Mouse (Mus musculus): ENCODE measurements around the gene Nfs1. TPM values are rescaled to one million over a fixed set of nuclear protein-coding genes. Genes with fewer than 3 reads are reported as not detected.
A peak's percentile ranks its signal among the peaks of the same experiment; 100 is the strongest.
"Not testable (repeated sequence)": the region's sequence is repeated elsewhere in the genome, so short reads cannot be mapped to it uniquely, and the experiment has no call there.

The Nfs1 gene
- polyA plus RNA-seq, 1 experiment from 2014 or later = 32.1 TPM

- no peaks in the 10 kb centered on the region for H3K27me3 ChIP-seq
- peaks cover 11% of the 10 kb centered on the region; the same call in 1 of the 2 replicates for H3K36me3 ChIP-seq
- no peak overlapping the region for H3K4me2 ChIP-seq (replicated peaks)
- H3K9me3 ChIP-seq = no peaks in the 10 kb centered on the region
- H3K4me3 ChIP-seq = no peak overlapping the region
- H3K4me1 ChIP-seq = no peaks in the 10 kb centered on the region
- H3K27ac ChIP-seq (replicated peaks) = no peak overlapping the region
- 91% methylated on average over 6 of the region's 6 CpGs for WGBS
- no peak overlapping the region for H3K9ac ChIP-seq (replicated peaks)
- no peak for ATAC-seq (ENCODE audit: low FRiP score, low read depth)
Observed at GRCm38 (mm10) chr2:156135695-156136094, 8.3 kb downstream of the Nfs1 start.

- no peak overlapping the region for H3K27ac ChIP-seq (replicated peaks)
- no peak overlapping the region for H3K4me2 ChIP-seq (replicated peaks)
- no peak for ATAC-seq (ENCODE audit: low FRiP score, low read depth)
- no peak overlapping the region for H3K9ac ChIP-seq (replicated peaks)
- no peak overlapping the region for H3K4me3 ChIP-seq
- WGBS = 89% methylated on average over 5 of the region's 5 CpGs
- H3K9me3 ChIP-seq = no peaks in the 10 kb centered on the region
- H3K4me1 ChIP-seq = no peaks in the 10 kb centered on the region
- no peaks in the 10 kb centered on the region for H3K27me3 ChIP-seq
- H3K36me3 ChIP-seq = peaks cover 11% of the 10 kb centered on the region; the same call in 1 of the 2 replicates
Observed at GRCm38 (mm10) chr2:156134161-156134560, 9.8 kb downstream of the Nfs1 start.

GRCm38 (mm10) chr2:156126992-156127391, 17.0 kb downstream of the Nfs1 start, which contains the start of gene Gm28036:
Gm28036 (minus strand) TSS chr2:156127092.
- Histone ChIP-seq H3K4me1 (no peaks in the 10 kb centered on the region), H3K27ac (replicated peaks) (no peak within 1 kb of the TSS), H3K4me3 (no peak within 1 kb of the TSS), H3K36me3 (peaks cover 17% of the 10 kb centered on the region), H3K9me3 (no peaks in the 10 kb centered on the region), H3K27me3 (no peaks in the 10 kb centered on the region), H3K9ac (replicated peaks) (no peak within 1 kb of the TSS), H3K4me2 (replicated peaks) (no peak within 1 kb of the TSS)
- no peak for ATAC-seq (ENCODE audit: low FRiP score, low read depth)
- WGBS = 91% methylated on average over 5 of the region's 5 CpGs

- Histone ChIP-seq H3K27me3 (no peaks in the 10 kb centered on the region), H3K4me3 (no peak overlapping the region), H3K9ac (replicated peaks) (no peak overlapping the region), H3K4me1 (no peaks in the 10 kb centered on the region), H3K4me2 (replicated peaks) (no peak overlapping the region), H3K27ac (replicated peaks) (no peak overlapping the region), H3K36me3 (peaks cover 11% of the 10 kb centered on the region), H3K9me3 (no peaks in the 10 kb centered on the region)
- WGBS = 93% methylated on average over 5 of the region's 5 CpGs
- ATAC-seq (ENCODE audit: low FRiP score, low read depth) = no peak
Observed at GRCm38 (mm10) chr2:156123731-156124130, 20.3 kb downstream of the Nfs1 start.

- Histone ChIP-seq H3K9ac (replicated peaks) (no peak overlapping the region), H3K4me3 (no peak overlapping the region), H3K4me1 (no peaks in the 10 kb centered on the region), H3K36me3 (peaks cover 11% of the 10 kb centered on the region), H3K4me2 (replicated peaks) (no peak overlapping the region), H3K27ac (replicated peaks) (no peak overlapping the region), H3K27me3 (no peaks in the 10 kb centered on the region), H3K9me3 (no peaks in the 10 kb centered on the region)
- ATAC-seq (ENCODE audit: low FRiP score, low read depth) = no peak
Observed at GRCm38 (mm10) chr2:156119566-156119965, 24.4 kb downstream of the Nfs1 start.

- peak overlapping the region; percentile 53 for H3K4me2 ChIP-seq (replicated peaks)
- WGBS = 19% methylated on average over 5 of the region's 5 CpGs
- H3K27me3 ChIP-seq; H3K9me3 ChIP-seq; ATAC-seq (ENCODE audit: low FRiP score, low read depth); H3K36me3 ChIP-seq: not testable (repeated sequence)
- H3K4me1 ChIP-seq = peaks cover 11% of the 10 kb centered on the region
- H3K9ac ChIP-seq (replicated peaks) = peak overlapping the region; percentile 96
- peak overlapping the region; percentile 96 for H3K4me3 ChIP-seq
- H3K27ac ChIP-seq (replicated peaks) = peak overlapping the region; percentile 81
Observed at GRCm38 (mm10) chr2:156112080-156112423, 31.9 kb downstream of the Nfs1 start.

GRCm38 (mm10) chr2:156111358-156112079, 32.5 kb downstream of the Nfs1 start, which contains the start of the genes Cpne1 and Rbm12:
Cpne1 (minus strand) TSS chr2:156111965.
Rbm12 (minus strand) TSS chr2:156111978.
- no peaks in the 10 kb centered on the region for H3K27me3 ChIP-seq
- H3K27ac ChIP-seq (replicated peaks) = peak within 1 kb of the TSS; percentile 81
- no peaks in the 10 kb centered on the region for H3K9me3 ChIP-seq
- WGBS = under 1% methylated on average over 67 of the region's 74 CpGs
- ATAC-seq (ENCODE audit: low FRiP score, low read depth) = peak; percentile 93
- H3K4me2 ChIP-seq (replicated peaks) = peak within 1 kb of the TSS; percentile 66
- peak within 1 kb of the TSS; percentile 96 for H3K4me3 ChIP-seq
- H3K4me1 ChIP-seq = peaks cover 14% of the 10 kb centered on the region
- H3K36me3 ChIP-seq = 0 out of 2 replicates have a peak, but pooled peaks cover 4% of the 10 kb centered on the region
- H3K9ac ChIP-seq (replicated peaks) = peak within 1 kb of the TSS; percentile 96

- Histone ChIP-seq H3K4me3 (peak overlapping the region; percentile 96), H3K9me3 (no peaks in the 10 kb centered on the region), H3K9ac (replicated peaks) (peak overlapping the region; percentile 96), H3K36me3 (peaks cover 7% of the 10 kb centered on the region; the same call in 1 of the 2 replicates), H3K4me2 (replicated peaks) (peak overlapping the region; percentile 66), H3K27me3 (no peaks in the 10 kb centered on the region), H3K27ac (replicated peaks) (peak overlapping the region; percentile 81), H3K4me1 (peaks cover 15% of the 10 kb centered on the region)
- peak; percentile 69 for ATAC-seq (ENCODE audit: low FRiP score, low read depth)
- WGBS = under 1% methylated on average over 16 of the region's 16 CpGs
Observed at GRCm38 (mm10) chr2:156110627-156111357, 33.2 kb downstream of the Nfs1 start.

- 94% methylated on average over 5 of the region's 5 CpGs for WGBS
- Histone ChIP-seq H3K27me3 (no peaks in the 10 kb centered on the region), H3K4me2 (replicated peaks) (no peak overlapping the region), H3K4me1 (peaks cover 19% of the 10 kb centered on the region), H3K27ac (replicated peaks) (no peak overlapping the region), H3K4me3 (no peak overlapping the region), H3K36me3 (peaks cover 23% of the 10 kb centered on the region), H3K9me3 (no peaks in the 10 kb centered on the region), H3K9ac (replicated peaks) (no peak overlapping the region)
- no peak for ATAC-seq (ENCODE audit: low FRiP score, low read depth)
Observed at GRCm38 (mm10) chr2:156091926-156092325, 52.1 kb downstream of the Nfs1 start.

- Histone ChIP-seq H3K27me3 (no peaks in the 10 kb centered on the region), H3K4me1 (peaks cover 19% of the 10 kb centered on the region), H3K4me2 (replicated peaks) (no peak overlapping the region), H3K9me3 (no peaks in the 10 kb centered on the region), H3K4me3 (no peak overlapping the region), H3K27ac (replicated peaks) (peak overlapping the region; percentile 58), H3K36me3 (0 out of 2 replicates have a peak, but pooled peaks cover 2% of the 10 kb centered on the region), H3K9ac (replicated peaks) (no peak overlapping the region)
- 54% methylated on average over 1 of the region's 1 CpGs for WGBS
- ATAC-seq (ENCODE audit: low FRiP score, low read depth) = peak; percentile 65
Observed at GRCm38 (mm10) chr2:156089799-156090198, 54.2 kb downstream of the Nfs1 start.

GRCm38 (mm10) chr2:156087391-156088110, 56.4 kb downstream of the Nfs1 start:
- no peak overlapping the region for H3K9ac ChIP-seq (replicated peaks)
- no peaks in the 10 kb centered on the region for H3K36me3 ChIP-seq
- H3K4me3 ChIP-seq = no peak overlapping the region
- no peak overlapping the region for H3K4me2 ChIP-seq (replicated peaks)
- WGBS = 91% methylated on average over 7 of the region's 7 CpGs
- no peak for ATAC-seq (ENCODE audit: low FRiP score, low read depth)
- peaks cover 19% of the 10 kb centered on the region for H3K4me1 ChIP-seq
- no peaks in the 10 kb centered on the region for H3K9me3 ChIP-seq
- no peak overlapping the region for H3K27ac ChIP-seq (replicated peaks)
- H3K27me3 ChIP-seq = no peaks in the 10 kb centered on the region

- Histone ChIP-seq H3K4me1 (peaks cover 6% of the 10 kb centered on the region), H3K9ac (replicated peaks) (no peak overlapping the region), H3K27me3 (no peaks in the 10 kb centered on the region), H3K27ac (replicated peaks) (no peak overlapping the region), H3K9me3 (no peaks in the 10 kb centered on the region), H3K4me2 (replicated peaks) (no peak overlapping the region), H3K4me3 (no peak overlapping the region), H3K36me3 (peaks cover 1% of the 10 kb centered on the region; the same call in 1 of the 2 replicates)
- 92% methylated on average over 3 of the region's 3 CpGs for WGBS
- ATAC-seq (ENCODE audit: low FRiP score, low read depth) = no peak
Observed at GRCm38 (mm10) chr2:156084541-156084940, 59.4 kb downstream of the Nfs1 start.
